8 mouse cellular contexts compared by ENCODE assay signal in the genomic region with DNA sequence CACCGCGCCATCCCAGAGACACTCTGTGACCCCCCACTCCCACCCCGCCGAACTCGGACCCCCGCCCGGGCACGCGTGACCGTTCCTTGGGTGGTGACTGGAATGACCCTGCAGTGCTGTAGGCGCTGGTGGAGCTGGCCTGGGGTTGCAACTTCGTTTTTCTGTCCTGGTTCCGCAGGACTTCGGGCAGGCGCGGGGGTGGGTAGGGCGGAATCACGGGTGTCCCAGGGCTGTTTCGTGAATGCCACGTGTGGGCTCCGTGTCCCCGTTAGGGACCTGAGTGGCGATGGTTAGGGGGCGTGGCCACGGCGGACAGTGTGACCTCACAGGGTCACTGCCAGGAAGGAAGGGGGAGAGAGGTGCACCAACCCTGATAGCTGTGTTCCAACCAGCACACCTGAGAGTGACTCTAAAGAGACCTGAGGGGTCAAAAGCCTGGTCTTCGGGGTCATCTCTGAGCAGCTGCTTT. TPM values are rescaled to one million over a fixed set of nuclear protein-coding genes. Genes with fewer than 3 reads are reported as not detected.
DNase-seq lines count a peak whose midpoint lies in the region; ATAC-seq and TF ChIP-seq lines count a peak whose summit lies in the region.

No protein-coding gene starts in this region.

- peak overlapping the region; percentile 64 for H3K4me3 ChIP-seq in kidney, postnatal 0 days (replicated peaks; ENCODE audit: low read depth, low read length)
- H3K4me3 ChIP-seq in brown adipose tissue, adult 24 weeks (ENCODE audit: insufficient read depth, low read depth, low read length): peak overlapping the region; percentile 71
- peak overlapping the region; percentile 81 for H3K4me3 ChIP-seq in hindbrain, embryonic 10.5 days
- peak overlapping the region; percentile 86 for H3K4me3 ChIP-seq in midbrain, embryonic 10.5 days

- H3K27me3 ChIP-seq in kidney, postnatal 0 days (ENCODE audit: insufficient read depth, low read length): no peaks in the 10 kb centered on the region
- no peaks in the 10 kb centered on the region for H3K27me3 ChIP-seq in hindbrain, embryonic 10.5 days (ENCODE audit: insufficient read depth, poor library complexity, severe bottlenecking)
- no peaks in the 10 kb centered on the region for H3K27me3 ChIP-seq in midbrain, embryonic 10.5 days (ENCODE audit: low read depth, poor library complexity, severe bottlenecking)

- no peak for DNase-seq in kidney, postnatal 0 days (ENCODE audit: low spot score)
- no peak for DNase-seq in kidney, adult 9 months
- no peak for DNase-seq in hindbrain, embryonic 10.5 days (ENCODE audit: low spot score)
- DNase-seq in midbrain, embryonic 10.5 days (ENCODE audit: low spot score): no peak
- DNase-seq in frontal cortex, postnatal 36 days (ENCODE audit: low spot score in 2 of 2): no peak
- no peak for DNase-seq in right cerebral cortex, postnatal 14 days
- no peak for DNase-seq in layer of hippocampus, adult 9-10 months (ENCODE audit: low spot score)

- TF ChIP-seq CTCF in kidney, postnatal 0 days (IDR thresholded peaks at IDR 0.05; ENCODE audit: low read depth): no peak

- 0 out of 2 replicates have a peak, but pooled peaks cover 3% of the 10 kb centered on the region for H3K9me3 ChIP-seq in kidney, postnatal 0 days (replicated peaks; ENCODE audit: low read length)
- peaks cover 62% of the 10 kb centered on the region for H3K9me3 ChIP-seq in hindbrain, embryonic 10.5 days
- peaks cover 62% of the 10 kb centered on the region for H3K9me3 ChIP-seq in midbrain, embryonic 10.5 days (replicated peaks)

- H3K36me3 ChIP-seq in kidney, postnatal 0 days (ENCODE audit: insufficient read depth, low read length): no peaks in the 10 kb centered on the region
- peaks cover 41% of the 10 kb centered on the region for H3K36me3 ChIP-seq in hindbrain, embryonic 10.5 days
- peaks cover 43% of the 10 kb centered on the region for H3K36me3 ChIP-seq in midbrain, embryonic 10.5 days

- H3K27ac ChIP-seq in kidney, postnatal 0 days: no peak overlapping the region
- no peak overlapping the region for H3K27ac ChIP-seq in brown adipose tissue, adult 24 weeks (replicated peaks; ENCODE audit: low read depth, low read length)
- no peak overlapping the region for H3K27ac ChIP-seq in hindbrain, embryonic 10.5 days
- no peak overlapping the region for H3K27ac ChIP-seq in midbrain, embryonic 10.5 days (replicated peaks)

- ATAC-seq in kidney, postnatal 0 days (replicated peaks; ENCODE audit: low FRiP score, low read depth): no peak

- WGBS in kidney, postnatal 0 days: 39% methylated on average over 27 of the region's 27 CpGs
- WGBS in hindbrain, embryonic 10.5 days: 38% methylated on average over 27 of the region's 27 CpGs
- 42% methylated on average over 27 of the region's 27 CpGs for WGBS in midbrain, embryonic 10.5 days

- peak overlapping the region; percentile 96 for H3K4me2 ChIP-seq in kidney, postnatal 0 days (ENCODE audit: low read length)

- H3K9ac ChIP-seq in kidney, postnatal 0 days (ENCODE audit: low read depth, low read length): no peak overlapping the region; the same call in 1 of the 2 replicates

- H3K4me1 ChIP-seq in kidney, postnatal 0 days (replicated peaks; ENCODE audit: insufficient read depth, low read length): peaks cover 4% of the 10 kb centered on the region; the same call in 1 of the 2 replicates
- H3K4me1 ChIP-seq in brown adipose tissue, adult 24 weeks (ENCODE audit: control insufficient read depth, insufficient read depth, insufficient read length, low read length): peaks cover 3% of the 10 kb centered on the region; the same call in 1 of the 2 replicates
- peaks cover 11% of the 10 kb centered on the region for H3K4me1 ChIP-seq in hindbrain, embryonic 10.5 days (replicated peaks)
- peaks cover 14% of the 10 kb centered on the region for H3K4me1 ChIP-seq in midbrain, embryonic 10.5 days

RNA-seq across cellular contexts. Expression of a gene that starts 17.0 kb away (rescaled TPM):
- polyA plus RNA-seq in kidney, postnatal 0 days (2015; fragmentation: Nextera tagmentation; extraction: Ambion mirVana): not detected in 2 replicates
- not detected in 2 replicates for polyA plus RNA-seq in brown adipose tissue, adult 24 weeks (2012; ENCODE audit: insufficient read depth, insufficient read length, missing spikeins)
- polyA plus RNA-seq in hindbrain, embryonic 10.5 days (2016; fragmentation: Nextera tagmentation; extraction: Ambion mirVana): not detected in 2 replicates
- not detected in 2 replicates for polyA plus RNA-seq in midbrain, embryonic 10.5 days (2016; fragmentation: Nextera tagmentation; extraction: Ambion mirVana)

RNA-seq across cellular contexts. Expression of a gene that starts 36.3 kb away (rescaled TPM):
- 6.8 and 7.6 TPM in 2 replicates for polyA plus RNA-seq in kidney, postnatal 0 days (2015; fragmentation: Nextera tagmentation; extraction: Ambion mirVana)
- 6.2 and 9.6 TPM in 2 replicates for polyA plus RNA-seq in brown adipose tissue, adult 24 weeks (2012; ENCODE audit: insufficient read depth, insufficient read length, missing spikeins)
- 13.7 and 14.7 TPM in 2 replicates for polyA plus RNA-seq in hindbrain, embryonic 10.5 days (2016; fragmentation: Nextera tagmentation; extraction: Ambion mirVana)
- 11.6 and 13.8 TPM in 2 replicates for polyA plus RNA-seq in midbrain, embryonic 10.5 days (2016; fragmentation: Nextera tagmentation; extraction: Ambion mirVana)

RNA-seq across cellular contexts. Expression of a gene that starts 36.6 kb away (rescaled TPM):
- not detected in 2 replicates for polyA plus RNA-seq in kidney, postnatal 0 days (2015; fragmentation: Nextera tagmentation; extraction: Ambion mirVana)
- polyA plus RNA-seq in brown adipose tissue, adult 24 weeks (2012; ENCODE audit: insufficient read depth, insufficient read length, missing spikeins): not detected in 2 replicates
- 0.31 and 0.32 TPM in 2 replicates for polyA plus RNA-seq in hindbrain, embryonic 10.5 days (2016; fragmentation: Nextera tagmentation; extraction: Ambion mirVana)
- 0.19 TPM in 1 of 2 replicates, not detected in the other for polyA plus RNA-seq in midbrain, embryonic 10.5 days (2016; fragmentation: Nextera tagmentation; extraction: Ambion mirVana)
